Mouse (Mus musculus) adrenal gland, postnatal 14 days (tissue): ENCODE results near the gene Glra1. TPM values are rescaled to one million over a fixed set of nuclear protein-coding genes. Genes with fewer than 3 reads are reported as not detected.

Experiments
- microRNA-seq, 2 experiments: library from miRNA; unstranded; fragments of <30 nt; microRNA quantifications; one replicate each; pipeline ENCODE4 v1.2.0; 2021
- total RNA-seq: library from RNA; stranded (reverse); gene quantifications from 2 replicates; pipeline ENCODE4 v1.2.3, GENCODE M21; 2021

The Glra1 gene
- total RNA-seq, 1 experiment from 2014 or later, result not detected

Small RNA genes within 50 kb of the gene (microRNA-seq; reads per million reads assigned to microRNA genes)
- 0 to 0.85 reads per million in 2 experiments for gene Mir7652

Other genes with a start within 250 kb of the Glra1 start
- gene Sparc, start 185.0 kb downstream of the Glra1 start, total RNA-seq, result 2,357 and 2,456 TPM in 2 replicates
- 255 and 290 TPM in 2 replicates for gene Atox1, start 147.0 kb downstream of the Glra1 start, total RNA-seq
- gene G3bp1, start 138.5 kb downstream of the Glra1 start, total RNA-seq, result 61.8 and 61.9 TPM in 2 replicates